Mouse (Mus musculus) adrenal gland, postnatal 36 days (tissue): ENCODE results near the gene Cntnap5a. TPM values are rescaled to one million over a fixed set of nuclear protein-coding genes. Genes with fewer than 3 reads are reported as not detected.
A peak's percentile ranks its signal among the peaks of the same experiment; 100 is the strongest.

ENCODE experiments used
- DNase-seq, 2 experiments: peaks; one replicate each; pipeline ENCODE4 v3.0.0; 2021; ENCODE audit warnings: mixed read lengths in 1 of 2
- long read RNA-seq, 2 experiments: library from polyadenylated mRNA; stranded (forward); transcript quantifications; one replicate each; pipeline ENCODE4 v2.0.0; 2021; ENCODE audit warnings: borderline sequencing depth in 2 of 2
- total RNA-seq, 2 experiments: library from RNA; stranded (reverse); gene quantifications; 2 replicates each; pipeline ENCODE4 v1.2.3; 2021

Gene Cntnap5a
- 1 to 10 TPM; 4.0 to 4.9 TPM for total RNA-seq
- long read RNA-seq, experiment 1, result 0 reads
- long read RNA-seq, experiment 2, result 0 reads

DNA sequence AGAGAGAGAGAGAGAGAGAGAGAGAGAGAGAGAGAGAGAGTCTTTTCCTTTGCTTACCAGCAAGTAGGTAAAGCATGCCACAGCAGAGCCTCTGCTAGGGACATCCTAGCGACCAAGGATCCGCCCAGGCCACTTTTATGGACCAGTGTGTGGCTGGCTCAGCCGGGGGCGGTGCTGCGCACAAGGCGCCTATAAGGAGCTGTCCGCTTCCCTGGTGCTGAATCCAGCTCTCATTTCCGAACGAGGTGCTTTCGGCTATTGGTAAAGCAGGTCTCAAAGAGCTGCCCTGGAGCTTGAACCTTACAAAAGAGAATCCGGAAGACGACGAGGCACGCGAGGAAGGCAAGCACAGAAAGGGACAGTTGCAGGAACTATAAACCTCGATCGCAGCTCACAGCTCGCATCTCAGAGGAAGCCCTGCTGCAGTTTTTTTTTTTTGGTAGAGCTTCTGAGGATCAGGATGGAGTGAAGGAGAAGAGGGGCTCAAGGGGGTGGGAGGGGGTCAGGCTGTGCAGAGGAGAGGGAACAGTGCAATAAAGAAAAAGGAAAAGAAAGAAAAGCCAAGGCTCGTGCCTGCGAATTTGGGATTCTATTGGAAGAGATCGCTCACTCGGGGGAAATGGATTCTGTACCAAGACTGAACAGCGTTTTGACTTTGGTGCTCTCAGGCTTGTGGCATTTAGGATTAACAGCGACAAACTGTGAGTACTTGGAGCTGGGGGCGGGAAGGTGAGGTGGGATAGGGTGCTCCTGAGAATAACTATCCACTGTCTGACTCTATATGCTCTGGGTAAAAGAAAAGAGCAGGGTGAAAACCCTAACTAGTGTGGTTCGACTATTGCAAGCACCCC lies at the start of gene Cntnap5a:
Cntnap5a (plus strand) TSS at position 239 of the 851 bp plus-strand sequence.
- DNase-seq, result peak; percentile 59 to 67

DNA sequence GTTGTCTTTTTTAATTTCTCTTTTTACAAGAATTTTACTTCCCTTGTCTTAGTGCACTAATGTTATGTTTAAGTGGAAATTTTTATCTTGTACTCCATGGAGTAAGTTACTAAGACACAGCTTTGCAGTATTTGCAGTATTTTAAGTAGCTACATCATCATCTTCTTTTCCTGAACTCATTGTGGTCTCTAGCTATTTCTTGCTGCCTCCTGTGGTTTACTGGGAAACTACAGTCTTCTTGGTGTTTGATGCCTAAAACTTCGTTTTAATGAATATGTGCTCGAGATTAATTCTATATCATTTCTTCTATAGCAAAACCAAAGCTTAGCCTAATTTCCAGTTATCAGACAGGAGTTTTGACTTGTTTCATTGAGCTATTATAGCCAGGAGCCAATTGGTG lies 37.6 kb upstream of the Cntnap5a start:
- DNase-seq, result no peak

DNA sequence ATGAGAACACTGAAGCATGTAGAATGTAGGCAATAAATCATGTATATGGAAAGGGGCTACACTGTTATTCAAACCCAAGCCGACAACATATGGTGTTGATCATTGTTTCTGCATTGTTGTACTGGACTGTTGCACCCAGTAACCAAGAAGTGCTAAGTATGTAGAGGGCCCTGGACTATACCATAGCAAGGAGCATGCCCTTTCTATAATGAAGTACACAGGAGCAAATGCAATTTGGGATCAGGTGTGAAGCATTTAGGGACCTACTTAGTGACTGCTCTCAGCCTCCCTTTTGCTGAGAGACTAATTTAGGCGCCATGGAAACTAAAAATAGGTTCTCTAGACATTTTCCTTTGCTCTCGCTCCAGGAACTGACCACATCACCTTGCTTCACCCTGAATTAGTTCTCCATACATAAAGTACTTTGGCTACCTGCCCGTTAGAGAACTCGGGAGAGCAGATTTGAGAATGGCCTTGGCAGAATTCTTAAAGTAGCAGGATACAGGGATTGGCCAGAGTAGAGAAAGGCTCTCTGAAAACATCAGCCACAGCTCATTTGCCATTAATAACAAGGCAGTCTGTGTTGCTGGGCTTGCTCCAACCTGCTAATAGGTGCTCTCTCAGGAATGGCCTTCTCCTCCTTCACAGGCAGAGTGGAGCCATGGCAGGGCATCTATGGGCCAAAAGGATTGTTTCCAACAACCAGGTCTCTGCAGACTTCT lies 26.1 kb upstream of the Cntnap5a start:
- DNase-seq, result no peak

DNA sequence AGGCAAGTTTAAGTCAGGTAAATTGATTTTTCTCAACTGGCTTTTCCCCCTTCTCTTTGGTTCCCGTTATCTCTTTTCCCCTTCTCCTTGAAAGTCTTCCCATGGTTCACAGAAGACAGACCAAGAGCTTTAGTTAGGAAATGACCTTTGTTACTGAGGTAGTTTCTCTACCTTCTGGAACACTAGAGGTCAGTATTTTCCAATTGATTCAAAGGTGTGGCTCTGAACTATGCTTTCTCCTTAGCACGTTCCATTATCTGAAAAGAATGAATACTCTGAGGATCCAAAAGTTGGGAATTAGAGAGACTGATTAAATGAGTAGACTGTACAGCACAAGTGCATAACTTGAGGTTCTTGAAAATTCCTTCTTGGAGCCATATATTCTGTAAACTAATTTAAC lies 1.9 kb downstream of the Cntnap5a start:
- no peak for DNase-seq

DNA sequence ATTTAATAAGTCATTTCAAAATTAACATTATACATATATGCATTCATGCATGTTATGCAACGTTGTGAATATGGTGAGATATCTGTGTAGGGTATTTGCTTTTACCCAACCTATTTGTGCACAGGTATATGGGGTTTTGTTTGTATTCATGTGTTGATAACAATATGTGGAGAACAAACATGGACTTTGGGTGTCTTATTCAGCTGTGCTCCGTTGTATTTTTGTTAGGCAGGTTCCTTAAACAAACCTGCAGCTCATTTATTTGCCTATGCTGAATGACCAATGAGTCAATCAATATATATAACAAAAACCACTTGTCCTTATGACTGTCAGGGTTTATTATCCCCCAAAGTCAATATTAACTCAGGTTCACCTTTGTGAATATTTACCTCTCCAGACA lies 15.2 kb downstream of the Cntnap5a start:
- DNase-seq, result no peak

DNA sequence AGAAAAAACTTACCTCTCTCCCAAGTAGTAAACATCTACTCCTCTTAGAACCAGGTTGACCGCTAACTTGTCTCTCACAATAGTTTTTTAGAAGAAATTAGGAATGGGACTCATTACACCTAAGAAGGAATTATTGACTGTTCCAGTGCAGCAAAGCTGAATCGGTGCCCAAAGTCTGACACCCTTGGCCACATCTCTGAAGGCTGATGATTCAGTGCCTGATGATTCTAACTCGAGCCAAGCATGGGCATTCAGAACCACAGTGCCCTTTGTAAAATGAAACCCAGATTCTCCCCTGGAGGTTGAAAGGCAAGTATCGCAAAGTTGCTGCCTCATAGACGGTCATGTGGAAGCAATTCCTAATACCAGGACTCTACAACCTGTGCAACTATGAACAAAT lies 58.0 kb downstream of the Cntnap5a start:
- DNase-seq, result peak; percentile 53 to 58

DNA sequence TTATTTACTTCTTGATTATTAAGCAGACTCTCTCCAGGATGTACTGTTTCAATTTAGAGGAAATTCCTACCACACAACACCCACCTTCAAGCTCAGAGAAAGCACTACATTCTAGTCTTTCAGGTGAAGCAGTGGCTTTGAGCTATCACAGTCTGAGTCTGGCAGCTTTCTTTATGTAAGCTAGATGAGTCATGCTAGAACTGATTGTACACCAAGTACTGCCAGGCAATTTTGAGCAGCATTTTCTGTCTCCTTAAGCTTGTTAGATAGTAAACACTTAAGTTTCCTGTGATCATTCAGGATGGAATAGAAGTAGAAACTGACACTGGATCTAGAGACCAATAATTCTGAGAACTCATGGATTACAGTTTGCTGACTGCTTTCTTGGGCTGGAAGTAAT lies 61.0 kb downstream of the Cntnap5a start:
- DNase-seq, result no peak

DNA sequence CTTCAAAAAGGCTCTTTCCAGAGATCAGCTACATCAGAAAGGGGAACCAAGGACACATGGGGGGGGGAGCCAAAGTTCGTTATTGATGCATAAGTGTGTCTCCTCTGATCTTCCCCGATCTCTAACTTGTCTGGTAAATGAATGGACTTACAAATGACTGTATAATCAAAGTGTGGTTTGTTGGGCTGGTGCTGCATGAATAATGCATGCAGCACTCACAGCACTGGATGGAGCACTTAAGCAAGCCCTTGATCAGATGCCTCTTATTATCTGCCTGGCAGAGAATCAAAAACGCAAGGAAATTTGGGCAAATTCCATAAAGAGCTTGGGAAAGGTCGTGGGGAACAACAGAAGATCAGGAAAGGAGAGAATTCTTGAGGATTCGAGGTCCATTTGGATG lies 100.2 kb downstream of the Cntnap5a start:
- no peak for DNase-seq

DNA sequence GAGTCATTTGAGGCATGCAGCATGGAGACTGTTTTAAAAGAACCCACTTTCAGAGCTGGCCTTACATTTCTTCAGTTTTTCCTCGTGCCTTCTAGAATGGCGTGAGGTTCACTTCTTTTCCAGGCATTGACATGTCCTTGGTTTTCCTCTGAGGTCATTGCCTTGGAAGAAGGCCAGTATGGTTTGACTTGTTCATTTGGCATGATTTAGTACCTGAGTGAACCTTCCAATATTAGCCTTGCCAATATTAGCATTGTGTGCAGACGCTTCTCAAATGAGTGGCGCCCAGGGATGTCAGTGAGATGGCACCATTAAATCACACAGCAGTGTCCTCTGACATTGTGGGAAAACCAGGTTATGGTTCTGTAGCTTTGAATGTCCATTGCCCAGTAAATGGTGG lies 158.0 kb downstream of the Cntnap5a start:
- DNase-seq, result peak; percentile 18 to 55

DNA sequence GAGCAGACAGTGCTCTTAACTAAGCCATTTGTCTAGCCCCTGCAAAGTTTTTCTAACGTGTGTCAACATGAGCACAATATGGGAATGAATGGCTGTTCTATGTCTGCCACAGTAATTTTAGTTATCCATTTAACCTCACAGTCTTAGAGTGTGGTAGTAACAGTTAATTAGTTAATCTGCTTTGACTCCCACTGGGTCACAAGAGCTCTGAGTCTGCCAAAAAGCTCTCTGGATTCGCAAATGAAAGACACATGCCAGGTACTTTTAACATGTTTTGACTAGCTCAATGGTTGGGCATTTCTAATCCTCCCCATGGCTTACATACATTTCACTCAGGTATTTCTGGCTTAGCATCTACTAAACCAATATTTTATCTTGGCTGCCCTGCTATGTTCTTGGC lies 163.0 kb downstream of the Cntnap5a start:
- no peak for DNase-seq

DNA sequence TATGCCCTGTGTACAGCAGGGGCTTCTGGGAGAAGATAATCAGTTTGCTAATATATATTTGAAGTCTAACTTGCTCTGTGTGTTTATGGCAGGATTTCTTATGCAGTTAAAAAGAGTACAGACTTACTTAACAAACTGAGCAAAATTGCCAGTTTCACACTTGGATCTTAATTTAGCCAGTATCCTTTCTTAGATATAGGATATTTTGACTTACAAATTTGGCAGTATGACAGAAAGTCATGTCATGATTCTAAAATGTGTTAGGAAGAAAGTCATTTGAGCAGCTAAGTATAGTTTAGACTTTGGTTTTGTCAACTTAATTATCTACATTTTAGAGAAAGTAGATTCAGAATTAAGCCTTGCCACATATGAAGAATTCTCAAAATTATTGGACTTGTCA lies 167.7 kb downstream of the Cntnap5a start:
- no peak for DNase-seq

DNA sequence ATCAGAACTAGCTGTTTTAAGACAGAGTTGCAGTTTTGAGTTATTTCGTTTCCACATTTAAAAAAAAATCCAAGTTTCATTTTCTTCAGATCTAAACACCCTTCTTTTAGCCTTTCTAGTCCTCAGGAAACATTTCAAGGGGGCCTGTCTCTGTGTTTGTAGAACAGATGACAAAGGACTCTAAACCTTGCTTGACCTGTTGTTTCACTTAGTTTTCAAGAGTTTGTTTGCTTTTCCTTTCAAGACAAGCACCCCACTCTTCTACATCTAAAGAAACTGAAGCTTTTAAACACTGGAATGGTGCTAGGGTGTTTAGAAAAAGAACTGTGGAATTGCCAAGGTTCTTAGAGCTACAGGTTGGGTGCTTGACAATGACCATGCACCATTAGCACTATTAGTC lies 233.8 kb downstream of the Cntnap5a start:
- DNase-seq, result no peak

DNA sequence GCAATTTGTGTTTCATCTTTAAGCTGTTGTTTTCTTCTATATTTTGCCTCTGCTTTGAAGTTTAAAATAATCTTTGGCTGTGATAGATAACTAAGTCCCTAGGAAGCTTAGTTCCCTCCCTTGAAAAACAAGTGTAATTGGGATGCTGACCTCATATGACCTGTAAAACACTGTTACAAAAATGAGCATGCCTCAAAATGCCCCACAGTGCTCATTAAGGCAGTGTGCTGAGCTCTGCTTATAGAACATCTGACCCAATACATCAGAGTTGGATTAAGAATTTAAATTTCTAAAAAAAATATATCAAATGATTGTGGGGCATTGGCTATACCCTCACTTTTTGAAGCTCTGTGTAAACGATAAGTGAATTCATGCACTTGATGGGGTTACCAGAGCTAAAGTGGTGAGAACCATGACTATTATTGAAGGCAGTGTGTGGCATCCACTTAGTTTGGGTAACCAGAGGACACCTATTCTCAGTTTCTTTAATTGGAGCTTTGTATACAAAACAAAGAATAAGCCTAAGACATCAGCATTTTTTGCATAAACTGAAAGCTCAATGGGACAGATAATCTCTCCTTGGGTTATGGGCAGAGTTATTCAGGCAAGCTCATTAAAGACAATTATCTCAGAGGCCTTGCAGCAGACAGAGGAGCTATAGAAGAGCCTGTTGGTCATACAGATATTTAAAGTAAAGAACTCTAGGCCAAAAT lies 241.6 kb downstream of the Cntnap5a start:
- DNase-seq, result no peak

DNA sequence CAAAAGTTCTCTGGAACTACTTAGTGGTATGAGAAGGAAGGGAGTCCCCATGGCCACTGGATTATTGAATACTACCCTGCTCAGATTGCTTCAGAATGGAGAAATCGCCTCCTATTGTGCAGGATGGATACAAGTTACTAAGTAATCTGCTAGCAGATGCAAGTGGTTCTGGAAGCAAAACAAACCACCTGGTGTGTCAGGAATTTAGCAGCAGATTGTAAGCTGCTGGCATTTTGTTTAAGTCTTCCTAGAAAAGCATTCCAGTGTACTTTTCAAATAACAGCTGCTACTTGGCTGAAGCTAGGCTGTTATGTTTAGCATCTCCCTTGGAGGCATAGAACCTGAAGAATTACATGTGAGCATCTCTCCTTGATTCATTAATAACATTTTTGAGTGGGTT lies 247.5 kb downstream of the Cntnap5a start:
- DNase-seq, result no peak

DNA sequence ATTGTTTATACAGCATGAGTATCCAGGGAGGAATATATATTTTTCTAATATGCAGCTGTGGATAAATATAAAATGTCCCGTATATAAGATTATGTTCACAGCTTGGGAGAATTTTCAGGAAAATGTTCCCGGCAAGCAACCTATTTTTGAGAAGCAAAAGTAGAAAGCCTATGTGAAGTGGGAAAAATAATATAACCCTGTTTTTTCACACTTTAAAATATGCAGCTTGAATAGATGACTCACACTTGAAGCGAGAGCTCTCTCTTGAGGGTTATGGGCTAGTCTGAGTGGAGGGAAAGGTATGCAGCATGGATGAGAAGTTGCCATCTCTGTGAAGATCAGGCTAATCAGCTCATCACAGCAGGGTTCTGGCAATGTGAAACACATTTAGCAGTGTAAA lies 261.3 kb downstream of the Cntnap5a start:
- no peak for DNase-seq

DNA sequence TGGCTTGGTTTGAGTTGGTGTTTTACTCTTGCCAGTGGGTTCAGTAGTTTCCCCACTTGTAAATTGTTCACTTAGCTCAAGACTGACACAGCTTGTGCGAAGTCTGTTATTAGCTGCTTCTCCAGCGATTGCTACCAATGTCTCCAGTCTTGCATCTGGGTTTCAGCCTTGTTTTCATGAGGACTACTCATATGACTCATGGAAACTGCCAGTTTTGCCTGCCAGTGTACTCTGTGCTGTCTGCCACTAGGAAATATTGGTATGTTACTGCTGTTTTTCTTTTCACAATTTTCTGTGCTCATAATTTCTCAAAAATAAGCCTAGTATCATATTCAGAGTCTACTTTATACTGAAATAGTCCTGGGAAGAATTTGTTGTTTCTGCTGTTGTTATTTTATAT lies 272.0 kb downstream of the Cntnap5a start:
- DNase-seq, result no peak

DNA sequence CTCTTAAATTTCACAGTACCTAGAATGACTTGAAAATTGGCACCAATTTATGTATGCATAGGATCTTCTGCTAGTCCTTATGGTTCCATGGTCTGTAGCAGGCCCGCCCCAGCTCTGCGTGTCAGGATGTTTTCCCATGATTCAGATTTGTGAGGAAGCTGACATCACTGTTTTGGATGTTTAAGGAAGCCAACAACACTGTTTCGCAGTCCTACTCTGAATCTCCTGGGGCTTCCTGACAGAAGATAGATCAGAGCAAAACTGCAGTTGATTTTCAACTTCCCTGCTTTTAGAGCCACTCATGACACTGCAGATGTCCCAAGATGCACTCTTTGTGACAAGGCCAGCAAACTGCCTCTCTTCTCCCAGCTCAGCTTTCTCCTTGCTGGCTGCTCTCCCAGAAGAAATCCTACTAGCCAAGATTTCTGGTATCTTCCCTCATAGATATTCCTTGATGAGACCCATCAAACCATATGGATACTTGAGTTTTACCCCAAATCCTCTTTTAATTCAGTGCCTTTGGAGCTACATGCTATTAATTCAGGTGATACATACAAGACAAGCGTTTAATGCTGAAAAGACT lies 280.5 kb downstream of the Cntnap5a start:
- no peak for DNase-seq

DNA sequence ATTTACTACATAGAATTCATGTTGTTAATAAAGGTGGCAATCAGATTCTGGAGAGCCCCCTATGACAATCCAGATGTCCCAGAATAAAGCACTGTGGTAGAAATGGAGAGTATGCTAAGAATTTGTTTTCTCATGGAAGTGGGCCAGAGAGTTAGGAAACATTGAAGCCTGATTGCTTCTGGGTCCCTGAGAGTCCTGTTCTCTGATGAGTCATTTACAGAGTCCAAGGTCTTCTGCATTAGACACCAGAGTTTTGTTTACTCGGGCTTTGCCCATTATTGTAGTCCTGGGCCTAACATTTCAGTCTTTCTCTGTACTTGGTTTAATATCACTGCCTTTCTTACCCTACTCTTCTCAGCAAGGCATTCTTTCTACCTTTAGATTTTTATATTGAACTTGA lies 305.6 kb downstream of the Cntnap5a start:
- peak in 1 of 2 experiments; percentile 11 for DNase-seq

DNA sequence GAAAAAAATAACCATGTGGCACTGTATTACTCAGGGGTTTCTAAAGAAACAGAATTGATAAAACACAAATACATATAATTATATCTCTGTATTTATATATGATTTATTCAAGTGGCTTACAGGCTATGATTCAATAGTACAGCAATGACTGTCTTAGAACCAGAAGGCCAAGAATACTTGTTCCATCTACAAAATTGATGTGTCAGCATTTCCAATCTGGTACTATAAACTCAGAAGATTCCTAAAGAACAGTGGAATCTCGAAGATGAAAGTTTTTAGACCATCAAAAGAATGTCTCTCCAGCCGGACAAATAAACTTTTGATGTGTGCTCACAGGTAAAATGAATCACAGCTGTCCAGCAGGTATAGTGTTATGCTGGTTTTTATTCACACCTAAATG lies 331.2 kb downstream of the Cntnap5a start:
- DNase-seq, result no peak

DNA sequence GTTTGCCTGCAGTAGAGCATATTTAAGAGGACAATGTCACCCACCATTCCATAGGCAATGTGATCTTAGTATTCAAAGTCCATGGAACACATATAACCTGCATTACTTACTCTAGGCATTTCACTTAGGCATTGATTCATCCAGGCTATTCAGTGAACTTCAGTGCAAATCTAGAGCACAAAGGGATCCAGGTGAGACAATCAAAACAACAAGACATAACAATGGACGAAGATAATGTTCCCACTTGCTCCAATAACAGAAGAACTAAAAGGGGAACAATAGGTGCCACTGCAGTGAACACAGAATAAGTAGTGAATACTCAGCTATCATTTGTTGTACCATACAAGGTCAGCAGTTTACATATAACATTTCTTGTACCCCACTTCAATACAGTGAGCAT lies 345.1 kb downstream of the Cntnap5a start:
- no peak for DNase-seq

DNA sequence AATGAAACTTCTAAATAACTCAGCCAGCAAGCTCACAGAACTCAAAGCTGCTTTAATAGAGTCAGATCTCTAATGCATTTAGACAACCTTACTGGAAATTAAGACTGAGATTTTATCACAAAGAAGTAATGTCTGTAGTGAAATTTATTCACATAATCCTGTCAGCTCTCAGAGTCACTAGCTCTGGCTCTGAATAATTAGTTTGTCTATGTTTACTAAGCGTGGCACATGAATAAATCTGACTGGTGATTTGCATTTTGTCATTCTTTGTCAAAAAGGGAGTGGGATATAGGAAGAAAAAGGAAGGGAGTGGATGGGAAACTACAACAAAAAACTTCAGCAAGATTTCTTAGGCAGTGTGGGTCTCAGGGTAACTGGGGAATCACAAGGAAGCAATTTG lies 351.3 kb downstream of the Cntnap5a start:
- DNase-seq, result no peak

DNA sequence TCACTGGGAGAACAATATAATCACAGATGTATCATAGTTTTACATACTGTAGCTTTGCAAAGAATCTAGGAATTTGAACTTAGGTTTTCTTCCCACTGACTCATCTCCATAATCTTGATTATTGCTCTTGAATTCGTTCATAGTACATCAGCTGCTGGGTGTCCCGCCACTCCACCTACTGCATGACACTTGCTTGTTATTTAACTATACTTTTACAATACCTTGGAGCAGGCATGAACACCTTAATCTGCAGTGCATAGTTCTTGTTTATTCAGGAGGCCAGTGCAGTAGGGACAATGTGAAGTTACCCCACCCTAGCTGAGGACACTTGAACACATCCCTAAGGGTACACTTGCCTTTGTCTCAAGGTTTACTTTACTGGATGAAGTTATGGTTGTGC lies 352.3 kb downstream of the Cntnap5a start:
- DNase-seq, result no peak

DNA sequence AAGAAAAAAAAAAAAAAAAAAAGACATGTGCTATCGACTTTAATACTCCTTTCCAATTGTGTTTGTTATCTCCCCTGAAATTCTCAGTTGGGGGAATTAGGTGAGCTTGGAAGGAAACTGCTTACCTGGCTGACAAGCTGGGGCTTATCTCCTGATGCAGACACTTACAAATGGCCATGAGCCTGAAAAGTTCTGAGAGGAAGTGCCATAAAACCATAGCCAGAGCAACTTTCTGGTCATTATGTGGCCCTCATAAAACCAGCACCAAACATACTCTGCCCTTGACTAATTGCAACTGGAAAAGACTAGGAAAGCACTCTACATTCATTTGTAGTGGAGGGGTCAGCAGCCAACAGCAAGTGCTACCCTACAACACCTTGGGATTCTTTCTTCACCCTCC lies 359.5 kb downstream of the Cntnap5a start:
- DNase-seq, result no peak
